Mouse (Mus musculus) heart, postnatal 10 days (tissue): ENCODE measurements at regions not wholly inside any gene's neighbourhood (a gene's known extent, or its start where the extent isn't known, plus 50 kb on each side); places are given as distances from the start of the nearest gene placed in this dataset.

ENCODE experiments used
- DNase-seq, 2 experiments: peaks; one replicate each; pipeline ENCODE4 v3.0.0; 2021
- intact Hi-C: fragments of 180-260 bp; cut with DNase I; formaldehyde crosslinking; loops from one replicate; pipeline ENCODE4 v1.15.1; 2025

GRCm38 (mm10) chr10:99523817-99524216, 235.6 kb downstream of the Csl start:
- intact Hi-C loops: loop anchor here (5.0 kb wide), 1 partner anchor 57 kb away; no protein-coding TSS in a partner anchor
- DNase-seq: no peak

GRCm38 (mm10) chr10:99524273-99525212, 234.9 kb downstream of the Csl start:
- intact Hi-C loops: loop anchor here (5.0 kb wide), 1 partner anchor 57 kb away; no protein-coding TSS in a partner anchor
- DNase-seq: peak; percentile 56 to 72

GRCm38 (mm10) chr10:99526148-99526547, 233.3 kb downstream of the Csl start:
- DNase-seq: no peak
- intact Hi-C loops: no loop called here

GRCm38 (mm10) chr10:99526561-99526960, 232.9 kb downstream of the Csl start:
- intact Hi-C loops: no loop called here
- no peak for DNase-seq

- intact Hi-C loops: loop anchor here (5.0 kb wide), 1 partner anchor 269 kb away; the partner anchor contains the start of gene Dusp6
- peak in 1 of 2 experiments; percentile 27 for DNase-seq
Observed at GRCm38 (mm10) chr10:99531104-99531503, 228.4 kb downstream of the Csl start.

- DNase-seq: no peak
- intact Hi-C loops: loop anchor here (5.0 kb wide), 1 partner anchor 269 kb away; the partner anchor contains the start of gene Dusp6
Observed at GRCm38 (mm10) chr10:99531556-99531955, 227.9 kb downstream of the Csl start.

- intact Hi-C loops: loop anchor here (2.0 to 5.0 kb wide), 2 partner anchors 270 to 367 kb away; partner anchors contain the start of gene Dusp6
- DNase-seq: no peak
Observed at GRCm38 (mm10) chr10:99531992-99532391, 227.5 kb downstream of the Csl start.

GRCm38 (mm10) chr10:99532697-99533119, 226.8 kb downstream of the Csl start:
- intact Hi-C loops: loop anchor here (2.0 to 5.0 kb wide), 2 partner anchors 270 to 368 kb away; partner anchors contain the start of gene Dusp6
- no peak for DNase-seq

GRCm38 (mm10) chr10:99533468-99533867, 226.0 kb downstream of the Csl start:
- intact Hi-C loops: loop anchor here (2.0 to 5.0 kb wide), 2 partner anchors 271 to 369 kb away; partner anchors contain the start of gene Dusp6

GRCm38 (mm10) chr10:99534237-99534636, 225.2 kb downstream of the Csl start:
- intact Hi-C loops: loop anchor here (2.0 to 5.0 kb wide), 2 partner anchors 27 to 272 kb away; partner anchors contain the start of gene Dusp6
- no peak for DNase-seq

More at GRCm38 (mm10) chr10:99533468-99533867, 226.0 kb downstream of the Csl start:
- DNase-seq: no peak

GRCm38 (mm10) chr10:99538639-99539038, 220.8 kb downstream of the Csl start:
- intact Hi-C loops: no loop called here

GRCm38 (mm10) chr10:99552373-99552772, 207.1 kb downstream of the Csl start:
- no peak for DNase-seq
- intact Hi-C loops: no loop called here

More at GRCm38 (mm10) chr10:99538639-99539038, 220.8 kb downstream of the Csl start:
- DNase-seq: no peak

- intact Hi-C loops: no loop called here
- DNase-seq: no peak
Observed at GRCm38 (mm10) chr10:99552836-99553540, 206.5 kb downstream of the Csl start.

GRCm38 (mm10) chr10:99555021-99555420, 204.4 kb downstream of the Csl start:
- intact Hi-C loops: no loop called here
- no peak for DNase-seq

GRCm38 (mm10) chr10:99555658-99556352, 203.7 kb downstream of the Csl start:
- intact Hi-C loops: no loop called here
- no peak for DNase-seq

- intact Hi-C loops: no loop called here
- DNase-seq: no peak
Observed at GRCm38 (mm10) chr10:99556353-99557036, 203.0 kb downstream of the Csl start.

GRCm38 (mm10) chr10:99558656-99559055, 200.8 kb downstream of the Csl start:
- intact Hi-C loops: no loop called here
- no peak for DNase-seq

GRCm38 (mm10) chr10:99561166-99561818, 198.2 kb downstream of the Csl start:
- DNase-seq: peak in 1 of 2 experiments; percentile 28

GRCm38 (mm10) chr10:99564605-99565004, 194.9 kb downstream of the Csl start:
- intact Hi-C loops: no loop called here
- DNase-seq: no peak

More at GRCm38 (mm10) chr10:99561166-99561818, 198.2 kb downstream of the Csl start:
- intact Hi-C loops: loop anchor here (2.0 kb wide), 1 partner anchor 26 kb away; no protein-coding TSS in a partner anchor
